Mouse (Mus musculus) E14TG2a.4 (cell line): ENCODE results near the gene Gbgt1.

Experiments
- H3K27me3 ChIP-seq: 2 replicates; pipeline ENCODE4 v1.6.1; 2014; ENCODE audit warnings: low read length, control low read depth; ENCODE audit not compliant: insufficient read depth
- H3K36me3 ChIP-seq: 2 replicates; pipeline ENCODE4 v1.6.1; 2014; ENCODE audit warnings: low read length, control low read depth; ENCODE audit not compliant: insufficient read depth
- H3K4me1 ChIP-seq: replicated peaks from 2 replicates; pipeline ENCODE4 v1.6.1; 2014; ENCODE audit warnings: low read depth, low read length, control low read depth
- H3K4me3 ChIP-seq: replicated peaks from 2 replicates; pipeline ENCODE4 v1.5.1; 2014; ENCODE audit warnings: mild to moderate bottlenecking, low read length
- H3K9me3 ChIP-seq: 2 replicates; pipeline ENCODE4 v1.6.1; 2014; ENCODE audit warnings: low read length, control low read depth
- CTCF ChIP-seq: conservative IDR thresholded peaks from 2 replicates; pipeline ENCODE4 v1.5.1; 2014; ENCODE audit warnings: low read length
- NANOG ChIP-seq: IDR thresholded peaks from 2 replicates; pipeline ENCODE4 v1.6.1; 2014; ENCODE audit warnings: borderline replicate concordance, low read length, mixed read lengths
- POU5F1 ChIP-seq: IDR thresholded peaks from 2 replicates; pipeline ENCODE4 v1.6.1; 2014; ENCODE audit warnings: low read length, borderline replicate concordance

Gbgt1 gene

DNA sequence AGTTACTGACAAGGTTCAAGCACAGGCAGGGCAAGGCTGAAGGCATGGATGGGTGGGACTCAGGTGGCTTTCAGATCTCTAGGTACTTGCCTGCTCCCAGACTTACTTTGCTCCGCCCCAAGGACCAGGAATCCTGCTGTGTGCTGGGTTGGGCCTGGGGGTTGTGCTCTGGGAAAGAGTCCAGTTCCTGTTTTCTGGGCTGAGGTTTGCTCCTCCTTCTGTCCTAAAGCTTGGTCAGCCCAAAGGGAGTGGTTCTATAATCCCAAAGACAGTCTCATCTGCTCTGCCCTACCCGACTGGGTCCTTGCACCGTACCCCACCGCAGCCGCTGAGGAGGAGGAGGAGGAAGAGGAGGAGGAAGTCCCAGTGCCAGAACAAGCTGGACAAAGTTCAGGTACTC lies at the start of gene Gbgt1:
Gene Gbgt1, plus strand, starts transcription at position 221 of the 400 bp plus-strand sequence.
- H3K27me3 ChIP-seq = no peaks in the 10 kb centered on the region
- TF ChIP-seq POU5F1 (no peak), NANOG (no peak), CTCF (no peak)
- no peaks in the 10 kb centered on the region for H3K36me3 ChIP-seq
- peak within 1 kb of the TSS; percentile 37; the same call in 1 of the 2 replicates for H3K4me3 ChIP-seq
- peaks cover 36% of the 10 kb centered on the region for H3K9me3 ChIP-seq
- H3K4me1 ChIP-seq = peaks cover 20% of the 10 kb centered on the region

DNA sequence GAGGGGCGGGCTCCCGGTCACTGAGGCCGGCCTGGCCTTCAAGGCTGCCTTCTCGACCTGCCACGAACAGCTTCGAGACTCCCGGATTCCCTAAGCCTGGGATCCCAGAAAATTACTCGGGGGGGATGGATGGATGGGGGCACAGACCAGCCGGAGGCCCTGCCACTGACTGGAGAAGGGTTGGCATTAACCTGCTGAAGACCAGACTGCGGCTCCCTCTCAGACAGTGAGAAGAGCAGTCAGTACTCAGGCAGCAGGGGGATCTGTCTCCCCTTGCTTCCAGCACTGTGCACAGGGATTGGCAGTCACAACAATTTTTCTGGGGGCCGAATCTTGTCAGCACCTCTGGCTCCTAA lies 49.4 kb upstream of the Gbgt1 start:
- H3K27me3 ChIP-seq = peaks cover 80% of the 10 kb centered on the region
- TF ChIP-seq NANOG = no peak
- no peak for TF ChIP-seq CTCF
- no peak for TF ChIP-seq POU5F1
- H3K36me3 ChIP-seq = peaks cover 3% of the 10 kb centered on the region; the same call in 1 of the 2 replicates
- H3K9me3 ChIP-seq = no peaks in the 10 kb centered on the region
- peak overlapping the region; percentile 84 for H3K4me3 ChIP-seq
- H3K4me1 ChIP-seq = peaks cover 20% of the 10 kb centered on the region

DNA sequence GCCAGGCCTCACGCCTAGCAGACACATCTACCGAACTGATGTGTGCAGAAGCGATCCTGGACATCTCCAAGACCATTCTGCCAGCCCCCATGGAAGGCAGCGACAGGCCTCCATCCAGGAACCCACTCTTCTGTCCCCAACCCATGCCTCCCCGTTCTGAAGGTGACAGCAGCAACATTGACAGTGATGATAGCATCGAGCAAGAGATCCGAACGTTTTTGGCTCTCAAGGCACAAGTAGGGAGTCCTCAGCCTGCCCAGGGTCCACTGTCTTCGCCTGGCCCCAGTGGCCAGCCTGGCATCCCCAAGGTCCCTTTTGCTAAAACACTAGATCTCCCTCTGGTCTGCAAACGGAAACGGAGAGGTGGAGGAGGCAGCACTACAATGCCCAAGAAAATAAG lies 45.0 kb upstream of the Gbgt1 start:
- no peak overlapping the region for H3K4me3 ChIP-seq
- peaks cover 3% of the 10 kb centered on the region; the same call in 1 of the 2 replicates for H3K36me3 ChIP-seq
- H3K4me1 ChIP-seq = peaks cover 39% of the 10 kb centered on the region
- H3K9me3 ChIP-seq = no peaks in the 10 kb centered on the region
- H3K27me3 ChIP-seq = peaks cover 53% of the 10 kb centered on the region
- TF ChIP-seq CTCF (no peak), POU5F1 (no peak), NANOG (no peak)

DNA sequence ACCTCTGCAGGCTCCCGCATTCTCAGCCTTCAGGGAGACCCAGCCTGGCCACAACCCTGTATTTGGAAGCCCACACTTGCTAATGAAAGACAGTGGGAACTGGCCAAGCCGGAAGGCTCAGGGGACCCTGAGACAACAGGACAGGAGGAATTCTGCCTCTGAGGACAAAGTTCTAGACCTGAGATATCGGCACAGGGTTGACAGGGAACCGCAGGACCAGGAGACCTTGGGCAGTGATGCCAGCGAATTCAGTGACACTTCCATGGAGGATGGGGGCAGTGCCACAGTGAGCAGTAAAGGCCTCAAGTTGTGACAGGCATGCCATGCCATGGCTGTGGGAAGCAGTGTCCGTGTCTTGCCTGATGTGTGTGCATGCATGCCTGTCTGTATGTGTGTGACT lies 43.2 kb upstream of the Gbgt1 start:
- Histone ChIP-seq H3K9me3 (no peaks in the 10 kb centered on the region), H3K4me3 (no peak overlapping the region)
- no peak for TF ChIP-seq NANOG
- TF ChIP-seq CTCF = no peak
- no peak for TF ChIP-seq POU5F1

DNA sequence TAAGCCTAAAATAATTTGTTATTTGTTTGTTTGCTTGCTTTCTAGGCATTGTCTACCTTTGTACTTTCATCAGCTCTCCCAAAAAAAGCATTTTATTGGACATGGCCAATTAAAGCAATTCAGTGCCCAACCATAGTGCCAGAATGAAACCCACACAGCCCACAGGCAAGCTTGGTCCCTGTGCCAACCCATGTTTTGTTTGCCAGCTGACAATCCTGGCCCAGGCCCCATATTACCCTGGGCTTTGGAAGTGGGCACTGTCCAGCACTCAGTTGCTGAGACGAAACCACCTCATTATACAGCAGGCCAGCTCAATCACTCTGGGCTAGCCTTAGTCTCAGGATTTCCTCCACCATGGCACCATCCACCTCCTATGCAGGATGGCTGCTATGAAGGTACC lies 40.1 kb upstream of the Gbgt1 start:
- TF ChIP-seq CTCF = no peak
- TF ChIP-seq POU5F1 = no peak
- TF ChIP-seq NANOG = no peak
- Histone ChIP-seq H3K4me1 (peaks cover 27% of the 10 kb centered on the region), H3K27me3 (peaks cover 11% of the 10 kb centered on the region), H3K36me3 (peaks cover 1% of the 10 kb centered on the region; the same call in 1 of the 2 replicates), H3K4me3 (no peak overlapping the region), H3K9me3 (no peaks in the 10 kb centered on the region)

More for the DNA sequence above, 43.2 kb upstream of the Gbgt1 start:
- Histone ChIP-seq H3K36me3 (peaks cover 3% of the 10 kb centered on the region; the same call in 1 of the 2 replicates), H3K27me3 (peaks cover 38% of the 10 kb centered on the region), H3K4me1 (peaks cover 35% of the 10 kb centered on the region)

DNA sequence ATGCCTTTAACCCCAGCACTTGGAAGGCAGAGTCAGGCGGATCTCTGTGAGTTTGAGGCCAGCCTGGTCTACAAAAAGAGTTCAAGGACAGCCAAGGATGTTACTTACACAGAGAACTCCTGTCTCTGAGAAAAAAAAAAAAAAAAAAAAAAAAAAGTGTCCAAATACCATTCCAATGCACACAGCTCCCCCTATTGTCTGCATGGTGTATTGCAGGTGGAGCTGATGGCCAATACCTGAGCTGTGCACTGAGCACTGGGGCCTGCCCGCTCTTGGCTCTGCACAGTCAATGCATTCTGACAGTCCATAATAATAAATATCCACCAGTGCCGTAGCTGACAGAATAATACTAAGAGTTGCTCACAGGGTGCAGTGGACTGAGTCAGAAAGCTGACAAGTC lies 32.8 kb upstream of the Gbgt1 start:
- TF ChIP-seq CTCF (peak; percentile 95), POU5F1 (no peak)
- Histone ChIP-seq H3K36me3 (peaks cover 17% of the 10 kb centered on the region), H3K4me1 (peaks cover 44% of the 10 kb centered on the region), H3K9me3 (no peaks in the 10 kb centered on the region), H3K27me3 (peaks cover 3% of the 10 kb centered on the region; the same call in 1 of the 2 replicates), H3K4me3 (no peak overlapping the region)

DNA sequence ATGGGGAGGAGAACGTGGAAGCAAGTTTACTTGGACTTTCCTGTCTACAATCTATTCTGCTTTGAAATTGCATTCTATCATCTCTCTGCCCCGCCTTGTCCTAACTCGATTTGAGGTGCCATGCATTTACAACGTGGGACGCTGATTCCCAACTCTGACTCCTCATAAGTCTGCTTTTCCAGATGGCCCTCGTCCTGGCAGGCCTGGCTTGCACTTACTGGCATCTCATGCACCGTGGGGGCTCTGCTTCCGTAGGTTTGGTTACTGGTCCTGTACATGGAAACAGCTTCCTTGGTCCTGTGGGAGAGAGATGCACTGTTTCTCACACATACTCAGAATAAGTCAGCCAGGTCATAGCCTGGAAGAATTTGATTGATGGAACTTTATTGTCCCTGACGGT lies 31.8 kb upstream of the Gbgt1 start:
- no peak for TF ChIP-seq POU5F1
- H3K27me3 ChIP-seq = peaks cover 3% of the 10 kb centered on the region; the same call in 1 of the 2 replicates
- no peaks in the 10 kb centered on the region for H3K9me3 ChIP-seq
- H3K36me3 ChIP-seq = peaks cover 27% of the 10 kb centered on the region
- peaks cover 54% of the 10 kb centered on the region for H3K4me1 ChIP-seq
- peak overlapping the region; percentile 82; the same call in 1 of the 2 replicates for H3K4me3 ChIP-seq

DNA sequence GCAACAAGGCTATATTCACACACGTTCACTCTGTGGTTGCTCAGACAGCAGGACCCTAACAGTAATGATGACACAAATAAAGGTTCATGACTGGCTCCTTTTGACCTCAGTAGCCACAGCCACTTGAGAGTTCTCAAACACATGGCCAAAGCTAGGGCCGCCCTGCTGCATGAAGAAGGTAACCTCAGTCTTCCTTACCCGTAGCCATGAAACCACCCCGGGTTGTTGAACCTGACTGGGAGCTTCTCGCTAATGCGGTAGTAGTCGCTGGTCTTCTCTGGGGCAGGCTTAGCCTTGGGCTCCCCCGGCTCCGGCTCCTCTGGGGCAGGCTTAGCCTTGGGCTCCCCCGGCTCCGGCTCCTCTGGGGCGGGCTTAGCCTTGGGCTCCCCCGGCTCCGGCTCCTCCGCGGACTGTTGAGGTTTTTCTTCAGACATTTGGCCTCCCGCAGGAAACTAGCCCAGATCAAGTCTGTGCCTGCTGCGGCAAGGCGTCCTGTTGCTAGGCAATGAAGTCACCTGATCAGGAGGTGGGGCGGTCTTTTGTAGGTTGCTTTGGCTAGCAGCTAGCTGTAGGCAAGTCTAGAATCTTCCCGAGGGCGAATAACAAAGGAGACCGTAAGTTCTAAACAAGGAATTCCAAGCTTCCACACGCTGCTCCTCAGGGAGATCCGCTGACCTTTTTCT lies 30.7 kb upstream of the Gbgt1 start, which contains the start of gene 1700007K13Rik:
Gene 1700007K13Rik, minus strand, starts transcription at position 497 of the 683 bp plus-strand sequence.
- H3K9me3 ChIP-seq = no peaks in the 10 kb centered on the region
- peaks cover 65% of the 10 kb centered on the region for H3K4me1 ChIP-seq
- TF ChIP-seq CTCF (no peak), POU5F1 (no peak), NANOG (no peak)
- peaks cover 3% of the 10 kb centered on the region; the same call in 1 of the 2 replicates for H3K27me3 ChIP-seq
- peaks cover 38% of the 10 kb centered on the region for H3K36me3 ChIP-seq
- H3K4me3 ChIP-seq = peak within 1 kb of the TSS; percentile 82
